Mouse (Mus musculus) C2C12 (cell line): ENCODE measurements around the gene Tmeff2. TPM values are rescaled to one million over a fixed set of nuclear protein-coding genes. Genes with fewer than 3 reads are reported as not detected.

Experiments
- H3K27me3 ChIP-seq: one replicate; pipeline ENCODE4 v1.6.1; 2011; ENCODE audit not compliant: control insufficient read depth, insufficient read depth, insufficient read length
- H3K36me3 ChIP-seq: one replicate; pipeline ENCODE4 v1.6.1; 2011; ENCODE audit not compliant: control insufficient read depth, insufficient read depth
- H3K4me3 ChIP-seq: one replicate; pipeline ENCODE4 v1.5.1; 2011; ENCODE audit warnings: mild to moderate bottlenecking, control low read depth; ENCODE audit not compliant: poor library complexity, insufficient read depth, severe bottlenecking
- H3K79me2 ChIP-seq: one replicate; pipeline ENCODE4 v1.6.1; 2011; ENCODE audit not compliant: control insufficient read depth, insufficient read depth
- H3K79me3 ChIP-seq: one replicate; pipeline ENCODE4 v1.6.1; 2011; ENCODE audit warnings: low read depth, control low read depth
- H3ac ChIP-seq: one replicate; pipeline ENCODE3; 2011; ENCODE audit warnings: low read depth; ENCODE audit not compliant: control insufficient read depth, insufficient read length
- CEBPB ChIP-seq: IDR thresholded peaks from one replicate; pipeline ENCODE4 v1.6.1; 2011; ENCODE audit warnings: low read depth, mild to moderate bottlenecking, control low read depth, moderate library complexity
- CTCF ChIP-seq: IDR thresholded peaks from one replicate; pipeline ENCODE4 v1.5.1; 2011; ENCODE audit not compliant: control insufficient read depth, insufficient read depth, insufficient read length
- FOSL1 ChIP-seq: IDR thresholded peaks from one replicate; pipeline ENCODE4 v1.8.0; 2011; ENCODE audit warnings: mild to moderate bottlenecking, low read length; ENCODE audit not compliant: poor library complexity, insufficient read depth, severe bottlenecking
- MAX ChIP-seq: IDR thresholded peaks from one replicate; pipeline ENCODE4 v1.6.1; 2011; ENCODE audit warnings: mild to moderate bottlenecking, control low read depth
- MYOD1 ChIP-seq: IDR thresholded peaks from one replicate; pipeline ENCODE4 v1.6.1; 2011; ENCODE audit warnings: low read depth; ENCODE audit not compliant: control insufficient read depth, insufficient read length
- MYOG ChIP-seq: IDR thresholded peaks from one replicate; pipeline ENCODE4 v1.6.1; 2011; ENCODE audit not compliant: control insufficient read depth, insufficient read length; ENCODE audit errors: extremely low read depth
- USF1 ChIP-seq: IDR thresholded peaks from one replicate; pipeline ENCODE4 v1.6.1; 2011; ENCODE audit warnings: low read depth, mild to moderate bottlenecking, control low read depth, moderate library complexity
- polyA plus RNA-seq: library from polyadenylated mRNA; unstranded; fragments of >200 nt; fragmentation: generic; extraction: Trizol; gene quantifications from one replicate; pipeline ENCODE4 v1.2.1, GENCODE M21; 2012; ENCODE audit warnings: missing spikeins

Gene Tmeff2
- polyA plus RNA-seq, 1 experiment, result 2.4 TPM

GRCm38 (mm10) chr1:51142729-51143128 is 242.3 kb downstream of the Tmeff2 start:
- no peak overlapping the region for H3K4me3 ChIP-seq
- H3K36me3 ChIP-seq, result no peaks in the 10 kb centered on the region
- no peak overlapping the region for H3ac ChIP-seq
- no peaks in the 10 kb centered on the region for H3K27me3 ChIP-seq
- no peaks in the 10 kb centered on the region for H3K79me3 ChIP-seq
- TF ChIP-seq CTCF (no peak), MYOD1 (no peak), FOSL1 (no peak), CEBPB (no peak), USF1 (no peak), MAX (no peak), MYOG (no peak)
- H3K79me2 ChIP-seq, result no peaks in the 10 kb centered on the region

GRCm38 (mm10) chr1:51145693-51146092 is 245.2 kb downstream of the Tmeff2 start:
- no peaks in the 10 kb centered on the region for H3K27me3 ChIP-seq
- H3ac ChIP-seq, result no peak overlapping the region
- no peak overlapping the region for H3K4me3 ChIP-seq
- no peaks in the 10 kb centered on the region for H3K36me3 ChIP-seq
- H3K79me2 ChIP-seq, result no peaks in the 10 kb centered on the region
- TF ChIP-seq CTCF (no peak), FOSL1 (no peak), CEBPB (no peak), USF1 (no peak), MYOD1 (no peak), MAX (no peak), MYOG (no peak)
- H3K79me3 ChIP-seq, result no peaks in the 10 kb centered on the region

- H3K36me3 ChIP-seq, result no peaks in the 10 kb centered on the region
- no peaks in the 10 kb centered on the region for H3K79me3 ChIP-seq
- H3K4me3 ChIP-seq, result no peak overlapping the region
- no peak for TF ChIP-seq CEBPB
- no peak for TF ChIP-seq FOSL1
- TF ChIP-seq MYOD1, result no peak
- no peak overlapping the region for H3ac ChIP-seq
- H3K79me2 ChIP-seq, result no peaks in the 10 kb centered on the region
- H3K27me3 ChIP-seq, result no peaks in the 10 kb centered on the region
Observed at GRCm38 (mm10) chr1:51148481-51149137, 248.2 kb downstream of the Tmeff2 start.

GRCm38 (mm10) chr1:51149488-51149887 is 249.0 kb downstream of the Tmeff2 start:
- Histone ChIP-seq H3K27me3 (no peaks in the 10 kb centered on the region), H3ac (no peak overlapping the region)
- no peak for TF ChIP-seq CTCF

GRCm38 (mm10) chr1:51149890-51150289 is 249.4 kb downstream of the Tmeff2 start:
- TF ChIP-seq MYOG (no peak), CTCF (no peak), CEBPB (no peak), MAX (no peak), USF1 (no peak), MYOD1 (no peak), FOSL1 (no peak)
- H3K4me3 ChIP-seq, result no peak overlapping the region
- no peaks in the 10 kb centered on the region for H3K36me3 ChIP-seq
- H3K27me3 ChIP-seq, result no peaks in the 10 kb centered on the region
- H3K79me3 ChIP-seq, result no peaks in the 10 kb centered on the region
- no peak overlapping the region for H3ac ChIP-seq
- no peaks in the 10 kb centered on the region for H3K79me2 ChIP-seq

More at GRCm38 (mm10) chr1:51149488-51149887, 249.0 kb downstream of the Tmeff2 start:
- no peaks in the 10 kb centered on the region for H3K79me2 ChIP-seq
- no peaks in the 10 kb centered on the region for H3K36me3 ChIP-seq
- no peaks in the 10 kb centered on the region for H3K79me3 ChIP-seq
- no peak overlapping the region for H3K4me3 ChIP-seq

GRCm38 (mm10) chr1:51152017-51152416 is 251.6 kb downstream of the Tmeff2 start:
- Histone ChIP-seq H3K27me3 (no peaks in the 10 kb centered on the region), H3K4me3 (no peak overlapping the region), H3K79me2 (no peaks in the 10 kb centered on the region), H3K36me3 (no peaks in the 10 kb centered on the region), H3K79me3 (no peaks in the 10 kb centered on the region), H3ac (no peak overlapping the region)
- TF ChIP-seq MYOD1 (no peak), CEBPB (no peak), CTCF (no peak), USF1 (no peak), FOSL1 (no peak), MAX (no peak), MYOG (no peak)
